Mouse (Mus musculus) neural tube, embryonic 13.5 days (tissue): ENCODE measurements around the gene 2300003K06Rik. TPM values are rescaled to one million over a fixed set of nuclear protein-coding genes. Genes with fewer than 3 reads are reported as not detected.
"Not testable (repeated sequence)": the region's sequence is repeated elsewhere in the genome, so short reads cannot be mapped to it uniquely, and the experiment has no call there.

Source experiments
- ATAC-seq: fragments of 200-750 bp; cut with Nextera tagmentation; 2 replicates; pipeline ENCODE4 v1.8.0; 2017; ENCODE audit warnings: low read depth, mild to moderate bottlenecking, moderate TSS enrichment, moderate library complexity
- H3K27ac ChIP-seq: fragments of 300-500 bp; sonication (generic); replicated peaks from 2 replicates; pipeline ENCODE4 v1.5.1; 2015; ENCODE audit warnings: moderate library complexity, mild to moderate bottlenecking, inconsistent platforms
- H3K27me3 ChIP-seq: fragments of 300-500 bp; sonication (generic); 2 replicates; pipeline ENCODE4 v1.6.1; 2015; ENCODE audit warnings: mild to moderate bottlenecking, inconsistent platforms
- H3K36me3 ChIP-seq: fragments of 300-500 bp; sonication (generic); 2 replicates; pipeline ENCODE4 v1.6.1; 2015; ENCODE audit warnings: mild to moderate bottlenecking, inconsistent platforms
- H3K4me1 ChIP-seq: fragments of 300-500 bp; sonication (generic); replicated peaks from 2 replicates; pipeline ENCODE4 v1.6.1; 2015; ENCODE audit warnings: inconsistent platforms
- H3K4me2 ChIP-seq: fragments of 300-500 bp; sonication (generic); 2 replicates; pipeline ENCODE4 v1.6.1; 2015; ENCODE audit warnings: inconsistent platforms, mild to moderate bottlenecking, moderate library complexity
- H3K4me3 ChIP-seq: fragments of 300-500 bp; sonication (generic); 2 replicates; pipeline ENCODE4 v1.5.1; 2015; ENCODE audit warnings: mild to moderate bottlenecking, inconsistent platforms
- H3K9ac ChIP-seq: fragments of 300-500 bp; sonication (generic); 2 replicates; pipeline ENCODE4 v1.6.1; 2015; ENCODE audit warnings: moderate library complexity, mild to moderate bottlenecking, inconsistent platforms
- H3K9me3 ChIP-seq: fragments of 300-500 bp; sonication (generic); 2 replicates; pipeline ENCODE4 v1.6.1; 2016; ENCODE audit warnings: inconsistent platforms
- WGBS: fragments of 180-500 bp; shearing (Covaris S2); methylation state at CpG from one replicate; pipeline ENCODE4 v1.1.7; 2015; 5-methylcytosine and 5-hydroxymethylcytosine counted together
- polyA plus RNA-seq: library from polyadenylated mRNA; unstranded; fragments of >200 nt; fragmentation: Nextera tagmentation; extraction: Ambion mirVana; gene quantifications from 2 replicates; pipeline ENCODE4 v1.2.1, GENCODE M21; 2015

Gene 2300003K06Rik
- polyA plus RNA-seq = not detected in 2 replicates

DNA sequence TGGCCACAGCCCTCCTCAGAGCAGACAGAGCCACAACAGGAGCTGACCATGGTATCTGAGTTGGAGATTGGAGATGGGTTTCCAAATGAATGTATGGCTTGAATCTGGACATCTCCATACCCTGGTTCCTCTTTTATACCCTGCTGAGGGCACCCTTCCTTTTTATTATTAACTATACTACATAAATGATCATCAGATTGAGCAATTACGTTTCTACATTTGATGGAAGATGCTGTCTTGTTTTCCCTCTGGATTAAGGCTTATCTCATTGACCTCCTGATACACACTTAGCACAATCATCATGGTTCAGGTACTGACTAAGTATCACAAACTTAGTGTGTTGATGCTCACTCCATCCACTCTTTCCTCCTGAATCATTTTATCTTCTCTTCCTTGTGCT, at the start of gene 2300003K06Rik:
Gene 2300003K06Rik (minus strand): TSS at position 101 of the 400 bp plus-strand sequence.
- Histone ChIP-seq H3K9me3 (no peaks in the 10 kb centered on the region), H3K4me3 (no peak within 1 kb of the TSS), H3K27ac (no peak within 1 kb of the TSS), H3K27me3 (no peaks in the 10 kb centered on the region), H3K4me1 (no peaks in the 10 kb centered on the region), H3K4me2 (no peak within 1 kb of the TSS), H3K9ac (no peak within 1 kb of the TSS), H3K36me3 (no peaks in the 10 kb centered on the region)
- no peak for ATAC-seq
- 75% methylated on average over 1 of the region's 1 CpGs for WGBS

DNA sequence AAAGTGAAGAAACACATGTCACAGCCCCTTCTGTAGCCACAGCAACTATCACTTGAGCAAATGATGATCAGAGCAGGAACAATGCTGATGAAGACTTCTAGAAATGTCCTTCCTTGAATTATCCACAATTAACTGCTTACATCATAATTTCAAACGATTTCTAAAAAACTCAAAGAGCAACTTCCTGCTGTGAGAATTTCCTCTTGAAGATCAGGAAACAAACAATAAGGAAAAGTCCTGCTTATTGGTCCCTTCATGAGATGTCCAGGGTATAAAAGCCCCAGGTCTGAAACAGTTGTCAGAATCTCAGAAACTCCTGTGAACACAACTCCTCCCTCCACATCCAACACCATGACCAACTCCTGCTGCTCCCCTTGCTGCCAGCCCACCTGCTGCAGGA, 41.0 kb upstream of the 2300003K06Rik start, which contains the start of gene Gm11567:
Gene Gm11567 (plus strand): TSS at position 301 of the 400 bp plus-strand sequence.
- not testable (repeated sequence) for H3K27me3 ChIP-seq, H3K4me1 ChIP-seq, H3K36me3 ChIP-seq, ATAC-seq, H3K27ac ChIP-seq, H3K4me3 ChIP-seq, H3K4me2 ChIP-seq, H3K9ac ChIP-seq, H3K9me3 ChIP-seq
- 45% methylated on average over 1 of the region's 1 CpGs for WGBS

DNA sequence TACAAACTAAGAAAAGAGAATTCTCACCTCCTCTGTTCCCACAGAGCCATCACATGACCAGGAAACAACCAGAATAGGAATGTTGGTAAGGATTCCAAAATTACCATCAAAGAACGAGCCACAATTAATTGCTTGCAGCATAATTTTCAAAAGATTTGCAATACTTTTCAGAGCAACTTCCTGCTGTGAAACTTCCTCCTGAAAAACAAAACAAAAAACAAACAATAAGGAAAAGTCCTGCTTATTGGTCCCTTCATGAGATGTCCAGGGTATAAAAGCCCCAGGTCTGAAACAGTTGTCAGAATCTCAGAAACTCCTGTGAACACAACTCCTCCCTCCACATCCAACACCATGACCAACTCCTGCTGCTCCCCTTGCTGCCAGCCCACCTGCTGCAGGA, 35.2 kb upstream of the 2300003K06Rik start, which contains the start of gene Krtap9-1:
Gene Krtap9-1 (plus strand): TSS at position 301 of the 400 bp plus-strand sequence.
- 72% methylated on average over 1 of the region's 1 CpGs for WGBS
- not testable (repeated sequence) for H3K27ac ChIP-seq, H3K9me3 ChIP-seq, H3K9ac ChIP-seq, H3K4me2 ChIP-seq, ATAC-seq, H3K27me3 ChIP-seq, H3K4me1 ChIP-seq, H3K36me3 ChIP-seq, H3K4me3 ChIP-seq

DNA sequence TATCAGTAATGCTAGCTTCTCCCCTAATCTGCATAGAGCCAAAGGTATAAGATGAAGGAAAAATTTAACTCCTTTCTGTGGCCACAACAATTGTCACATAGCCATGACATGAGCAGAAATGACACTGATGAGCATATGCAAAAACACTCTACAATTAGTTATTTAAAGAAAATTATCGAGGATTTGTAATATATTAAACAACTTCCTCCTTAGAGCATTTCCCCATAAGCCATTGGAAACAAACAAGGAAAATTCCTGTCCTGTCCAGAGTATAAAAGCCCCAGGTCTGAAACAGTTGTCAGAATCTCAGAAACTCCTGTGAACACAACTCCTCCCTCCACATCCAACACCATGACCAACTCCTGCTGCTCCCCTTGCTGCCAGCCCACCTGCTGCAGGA, 26.3 kb upstream of the 2300003K06Rik start, which contains the start of gene Gm11559:
Gene Gm11559 (plus strand): TSS at position 301 of the 400 bp plus-strand sequence.
- not testable (repeated sequence) for H3K4me2 ChIP-seq, H3K36me3 ChIP-seq, H3K9ac ChIP-seq, H3K27ac ChIP-seq, H3K4me1 ChIP-seq, ATAC-seq, H3K4me3 ChIP-seq, H3K27me3 ChIP-seq, H3K9me3 ChIP-seq
- WGBS = 80% methylated on average over 1 of the region's 1 CpGs

DNA sequence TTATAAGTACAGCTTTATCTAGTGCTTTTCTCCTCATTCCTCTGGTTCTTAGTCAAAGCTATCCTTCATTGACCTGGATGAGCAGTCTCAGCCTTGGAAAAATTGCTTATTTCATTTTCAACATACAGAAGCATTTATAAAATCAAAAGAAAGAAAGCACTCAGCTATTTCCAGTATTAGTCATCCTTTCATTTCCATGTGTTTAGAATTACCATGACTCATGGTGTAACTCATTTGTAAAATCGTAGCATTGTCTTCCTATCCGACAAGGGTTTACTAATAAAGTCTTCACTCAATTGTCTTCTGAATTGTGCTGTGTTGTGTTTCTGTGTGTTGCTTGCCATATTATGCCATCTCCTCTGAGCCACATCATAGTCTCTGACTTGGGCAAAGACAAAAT, 20.9 kb upstream of the 2300003K06Rik start:
- H3K27me3 ChIP-seq = no peaks in the 10 kb centered on the region
- no peaks in the 10 kb centered on the region for H3K36me3 ChIP-seq
- H3K27ac ChIP-seq = no peak overlapping the region
- H3K9ac ChIP-seq = no peak overlapping the region
- ATAC-seq = no peak
- WGBS = 83% methylated on average over 2 of the region's 2 CpGs
- H3K4me1 ChIP-seq = no peaks in the 10 kb centered on the region
- no peaks in the 10 kb centered on the region for H3K9me3 ChIP-seq
- no peak overlapping the region for H3K4me3 ChIP-seq
- H3K4me2 ChIP-seq = no peak overlapping the region

DNA sequence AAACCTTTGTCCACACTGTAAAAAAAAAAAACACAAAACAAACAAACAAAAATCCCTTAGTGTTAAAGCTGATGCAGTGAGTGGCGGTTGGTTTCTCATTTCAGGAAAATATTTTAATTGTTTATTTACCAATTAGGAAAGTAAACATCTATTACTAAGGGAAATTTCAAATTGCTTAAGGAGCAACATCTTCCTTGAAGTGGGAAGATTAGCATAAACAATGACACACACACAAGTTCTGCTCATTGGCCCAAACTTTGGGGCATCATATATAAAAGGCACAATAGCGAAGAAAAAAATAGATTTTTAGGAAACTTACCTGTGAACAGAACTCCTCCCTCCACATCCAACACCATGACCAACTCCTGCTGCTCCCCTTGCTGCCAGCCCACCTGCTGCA, 19.8 kb upstream of the 2300003K06Rik start, which contains the start of gene Gm11568:
Gene Gm11568 (plus strand): TSS at position 301 of the 400 bp plus-strand sequence.
- no peak within 1 kb of the TSS for H3K27ac ChIP-seq
- no peaks in the 10 kb centered on the region for H3K27me3 ChIP-seq
- 90% methylated on average over 2 of the region's 2 CpGs for WGBS
- no peak within 1 kb of the TSS for H3K9ac ChIP-seq
- ATAC-seq = no peak
- H3K4me3 ChIP-seq = no peak within 1 kb of the TSS
- no peak within 1 kb of the TSS for H3K4me2 ChIP-seq
- no peaks in the 10 kb centered on the region for H3K36me3 ChIP-seq
- H3K9me3 ChIP-seq = no peaks in the 10 kb centered on the region
- no peaks in the 10 kb centered on the region for H3K4me1 ChIP-seq

DNA sequence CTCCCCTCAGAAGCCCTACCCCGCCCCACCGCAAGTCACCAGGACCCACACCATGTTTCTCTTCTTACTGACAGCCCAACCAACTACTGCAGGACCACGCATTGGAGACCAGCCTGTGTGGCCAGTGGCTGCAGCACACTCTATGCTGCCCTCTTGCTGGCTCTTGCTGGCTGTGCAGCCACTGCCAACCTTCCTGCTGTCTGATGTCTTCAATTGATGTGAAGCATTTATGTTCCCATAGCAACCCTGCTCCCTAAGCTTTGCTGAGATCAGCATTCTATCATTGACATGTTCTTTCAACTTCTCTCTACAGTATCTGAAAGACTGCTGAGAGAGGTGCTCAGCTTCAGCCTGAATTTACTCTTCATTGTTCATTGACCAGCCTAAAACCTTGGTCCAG, 16.3 kb upstream of the 2300003K06Rik start:
- H3K36me3 ChIP-seq = no peaks in the 10 kb centered on the region
- no peak for ATAC-seq
- WGBS = 66% methylated on average over 3 of the region's 3 CpGs

DNA sequence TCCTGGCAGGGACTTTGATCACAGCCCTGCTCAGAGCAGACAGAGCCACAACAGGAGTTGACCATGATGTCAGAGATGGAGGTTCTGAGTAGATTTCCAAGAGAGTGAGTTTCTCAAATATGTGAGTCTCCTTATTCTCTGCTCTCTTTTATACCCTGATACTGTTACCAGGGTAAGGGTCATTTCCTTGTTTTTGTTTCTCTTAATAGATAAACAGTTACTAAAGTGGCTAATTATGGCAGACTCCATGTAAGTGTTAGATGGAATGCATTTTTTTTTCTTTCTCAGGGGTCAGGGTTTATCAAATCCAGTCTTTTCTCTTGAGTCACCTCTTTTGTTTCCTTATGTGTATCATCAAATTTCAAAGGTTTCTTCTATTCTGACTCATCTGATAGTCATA, 13.6 kb upstream of the 2300003K06Rik start, which contains the start of gene Krtap4-16:
Gene Krtap4-16 (minus strand): TSS at position 101 of the 400 bp plus-strand sequence.
- no peaks in the 10 kb centered on the region for H3K4me1 ChIP-seq
- no peak within 1 kb of the TSS for H3K9ac ChIP-seq
- no peak within 1 kb of the TSS for H3K27ac ChIP-seq
- no peaks in the 10 kb centered on the region for H3K36me3 ChIP-seq
- H3K4me3 ChIP-seq = no peak within 1 kb of the TSS
- no peak within 1 kb of the TSS for H3K4me2 ChIP-seq
- H3K27me3 ChIP-seq = no peaks in the 10 kb centered on the region
- H3K9me3 ChIP-seq = no peaks in the 10 kb centered on the region
- ATAC-seq = no peak

More for the DNA sequence above, 16.3 kb upstream of the 2300003K06Rik start:
- Histone ChIP-seq H3K27me3 (no peaks in the 10 kb centered on the region), H3K9ac (no peak overlapping the region), H3K9me3 (no peaks in the 10 kb centered on the region), H3K4me1 (no peaks in the 10 kb centered on the region), H3K27ac (no peak overlapping the region), H3K4me2 (no peak overlapping the region), H3K4me3 (no peak overlapping the region)

DNA sequence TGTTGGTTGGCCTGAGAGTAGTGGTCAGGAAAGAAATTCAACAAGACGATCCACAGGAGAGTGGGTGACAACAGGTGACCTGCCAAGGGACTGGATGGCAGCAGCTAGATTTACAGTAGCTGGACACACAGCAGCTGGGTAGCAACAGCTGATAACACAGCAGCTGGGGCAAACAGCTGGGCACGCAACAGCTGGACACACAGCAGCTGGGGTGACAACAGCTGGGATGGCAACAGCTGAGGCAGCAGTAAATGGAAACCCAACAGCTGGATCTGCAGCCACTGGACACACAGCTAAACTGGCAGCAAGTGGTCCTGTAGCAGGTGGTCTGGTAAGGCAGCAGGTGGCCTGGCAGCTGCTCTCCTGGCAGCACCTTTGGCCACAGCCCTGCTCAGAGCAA, 8.9 kb upstream of the 2300003K06Rik start:
- ATAC-seq = no peak
- no peak overlapping the region for H3K4me2 ChIP-seq
- H3K4me3 ChIP-seq = no peak overlapping the region
- 94% methylated on average over 2 of the region's 2 CpGs for WGBS
- no peaks in the 10 kb centered on the region for H3K36me3 ChIP-seq
- no peaks in the 10 kb centered on the region for H3K4me1 ChIP-seq
- no peak overlapping the region for H3K9ac ChIP-seq
- no peak overlapping the region for H3K27ac ChIP-seq
- H3K9me3 ChIP-seq = no peaks in the 10 kb centered on the region
- H3K27me3 ChIP-seq = no peaks in the 10 kb centered on the region

DNA sequence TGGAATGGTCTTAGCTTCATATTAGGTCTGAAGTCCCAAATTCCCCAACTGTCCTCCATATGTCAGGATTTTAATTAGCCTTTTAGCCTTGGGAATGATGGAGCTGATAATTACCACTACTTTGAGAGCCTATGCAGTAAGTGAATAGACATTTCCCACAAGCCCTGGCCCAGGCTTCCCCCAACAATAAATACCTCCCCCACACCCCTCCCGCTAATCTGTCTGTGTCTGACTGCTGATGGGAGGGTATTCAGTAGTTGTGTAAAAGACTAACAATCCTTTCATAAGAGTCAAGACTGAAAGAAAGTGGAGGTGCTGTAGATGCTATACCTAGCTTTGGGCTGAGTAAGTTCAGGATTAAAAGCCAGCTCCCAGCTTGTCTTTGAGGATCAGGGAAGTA, 4.3 kb upstream of the 2300003K06Rik start:
- 29% methylated on average over 1 of the region's 1 CpGs for WGBS
- H3K4me1 ChIP-seq = no peaks in the 10 kb centered on the region
- no peaks in the 10 kb centered on the region for H3K27me3 ChIP-seq
- no peak overlapping the region for H3K4me2 ChIP-seq
- H3K9me3 ChIP-seq = no peaks in the 10 kb centered on the region
- H3K4me3 ChIP-seq = no peak overlapping the region
- no peak overlapping the region for H3K9ac ChIP-seq
- no peak overlapping the region for H3K27ac ChIP-seq
- no peaks in the 10 kb centered on the region for H3K36me3 ChIP-seq
- ATAC-seq = no peak

DNA sequence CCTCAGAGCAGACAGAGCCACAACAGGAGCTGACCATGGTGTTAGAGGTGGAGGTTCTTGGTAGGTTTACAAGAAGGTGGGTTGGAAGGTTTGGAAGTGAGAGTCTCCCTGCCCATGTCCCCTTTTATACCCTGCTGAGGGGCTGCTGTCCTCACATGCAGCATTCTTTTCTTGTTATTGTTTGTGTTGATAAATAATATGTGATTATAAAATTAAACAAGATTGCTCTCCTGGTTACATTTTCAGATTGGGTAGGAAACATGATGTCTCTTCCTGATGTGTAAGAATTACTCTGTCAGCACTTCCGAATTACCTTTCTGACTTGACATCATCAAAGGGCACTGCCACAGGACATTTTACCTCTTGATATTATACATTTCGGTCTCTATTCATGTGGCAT, 22.3 kb downstream of the 2300003K06Rik start, which contains the start of gene Gm11564:
Gene Gm11564 (minus strand): TSS at position 101 of the 400 bp plus-strand sequence.
- H3K36me3 ChIP-seq, H3K9ac ChIP-seq, H3K9me3 ChIP-seq, H3K4me1 ChIP-seq, H3K4me2 ChIP-seq, ATAC-seq, H3K4me3 ChIP-seq, H3K27me3 ChIP-seq, H3K27ac ChIP-seq: not testable (repeated sequence)
- 89% methylated on average over 2 of the region's 2 CpGs for WGBS

DNA sequence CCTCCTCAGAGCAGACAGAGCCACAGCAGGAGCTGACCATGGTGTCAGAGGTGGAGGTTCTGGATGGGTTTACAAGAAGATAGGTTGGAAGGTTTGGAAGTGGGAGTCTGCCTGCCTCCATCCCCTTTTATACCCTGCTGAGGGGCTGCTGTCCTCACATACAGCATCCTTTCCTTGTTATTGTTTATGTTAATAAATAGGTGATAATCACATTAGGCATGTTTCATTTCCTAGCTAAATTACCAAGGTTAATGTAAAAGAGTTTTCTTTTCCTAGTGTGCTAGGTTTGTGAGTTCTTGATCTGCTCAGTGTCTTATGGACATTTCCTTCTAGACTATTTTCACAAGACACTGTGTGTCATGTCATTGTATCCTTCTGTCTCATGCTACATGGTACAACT, 28.1 kb downstream of the 2300003K06Rik start, which contains the start of gene Krtap4-13:
Gene Krtap4-13 (minus strand): TSS at position 101 of the 400 bp plus-strand sequence.
- not testable (repeated sequence) for H3K4me2 ChIP-seq, H3K4me1 ChIP-seq, ATAC-seq, H3K9ac ChIP-seq, H3K36me3 ChIP-seq, H3K27ac ChIP-seq, H3K4me3 ChIP-seq, H3K27me3 ChIP-seq, H3K9me3 ChIP-seq

DNA sequence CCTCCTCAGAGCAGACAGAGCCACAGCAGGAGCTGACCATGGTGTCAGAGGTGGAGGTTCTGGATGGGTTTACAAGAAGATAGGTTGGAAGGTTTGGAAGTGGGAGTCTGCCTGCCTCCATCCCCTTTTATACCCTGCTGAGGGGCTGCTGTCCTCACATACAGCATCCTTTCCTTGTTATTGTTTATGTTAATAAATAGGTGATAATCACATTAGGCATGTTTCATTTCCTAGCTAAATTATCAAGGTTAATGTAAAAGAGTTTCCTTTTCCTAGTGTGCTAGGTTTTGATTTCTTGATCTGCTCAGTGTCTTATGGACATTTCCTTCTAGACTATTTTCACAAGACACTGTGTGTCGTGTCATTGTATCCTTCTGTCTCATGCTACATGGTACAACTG, 33.5 kb downstream of the 2300003K06Rik start, which contains the start of gene Gm11554:
Gene Gm11554 (minus strand): TSS at position 101 of the 400 bp plus-strand sequence.
- not testable (repeated sequence) for H3K27me3 ChIP-seq, H3K9me3 ChIP-seq, H3K9ac ChIP-seq, H3K36me3 ChIP-seq, H3K4me2 ChIP-seq, H3K4me3 ChIP-seq, H3K4me1 ChIP-seq, ATAC-seq, H3K27ac ChIP-seq
- WGBS = no CpG with 5 or more reads among the region's 1 CpGs
